Mouse (Mus musculus): Measurements from ENCODE around the gene Zfp503.

Gene Zfp503

DNA sequence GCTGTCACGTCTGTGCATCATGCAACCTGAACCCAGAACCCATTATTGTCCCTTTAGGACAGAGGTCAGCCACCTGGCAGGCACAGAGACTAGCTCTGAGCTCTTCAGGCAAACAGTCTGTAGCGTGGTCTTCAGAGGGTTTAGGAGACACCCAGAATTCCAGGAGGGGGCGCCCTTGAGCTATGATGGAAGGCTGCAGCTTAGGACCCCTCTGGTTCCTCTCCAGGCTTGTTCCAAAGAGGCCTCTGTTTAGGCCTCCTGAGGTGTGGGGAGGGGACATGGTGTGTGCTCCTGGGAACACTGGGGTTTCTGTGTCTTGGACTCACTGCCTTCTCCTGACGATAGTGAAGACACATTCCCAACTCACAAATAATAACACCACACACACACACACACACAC lies 20.4 kb downstream of the Zfp503 start:
- CTCF ChIA-PET = no interaction called here

DNA sequence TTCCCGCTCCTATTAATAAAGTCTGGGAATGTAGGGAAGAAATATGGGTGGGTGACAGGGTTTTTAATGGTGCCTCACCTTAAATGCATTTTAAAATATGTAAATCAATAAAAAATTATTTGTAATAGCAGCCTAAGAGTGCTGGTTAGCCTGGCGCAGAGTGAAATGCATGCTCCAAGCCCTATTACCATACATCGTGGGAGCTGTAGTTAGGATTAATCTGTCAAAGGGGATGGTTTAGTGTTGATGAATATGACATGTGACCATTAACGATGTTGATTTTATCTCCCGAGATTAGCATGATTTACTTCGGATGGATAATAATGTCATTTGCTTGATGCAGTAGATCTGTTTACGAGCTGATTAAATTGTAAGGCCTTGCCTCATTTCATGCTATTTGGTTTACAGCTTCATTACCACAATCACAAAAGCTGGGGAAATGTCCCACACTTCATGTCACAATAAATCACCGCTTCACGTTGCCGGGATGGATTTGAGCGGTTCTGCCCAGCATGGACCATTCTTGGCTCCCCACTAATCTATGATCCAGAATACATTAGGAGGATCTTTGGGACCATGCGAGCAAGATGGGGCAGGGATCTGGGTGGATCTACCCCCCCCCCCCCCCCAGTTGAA lies 21.9 kb downstream of the Zfp503 start:
- CTCF ChIA-PET = no interaction called here

DNA sequence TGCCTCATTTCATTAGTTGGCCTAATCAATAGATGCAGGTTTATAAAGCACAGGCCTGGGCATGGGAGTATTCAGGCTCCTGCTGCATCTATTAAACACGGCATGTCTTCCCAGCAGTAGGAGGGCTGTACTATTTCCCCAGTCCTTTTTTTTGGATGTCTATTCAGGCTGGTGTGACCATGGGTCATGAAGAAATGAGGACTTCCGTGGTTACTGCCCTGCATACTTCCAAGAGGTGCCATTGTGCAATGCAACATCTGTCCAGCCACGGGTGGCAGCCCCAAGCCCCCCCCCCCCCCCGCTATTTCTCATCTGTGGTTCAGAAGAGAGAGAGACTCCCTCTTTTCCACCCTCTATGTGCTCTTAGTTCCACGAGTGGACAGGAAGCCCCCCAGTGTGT lies 23.1 kb downstream of the Zfp503 start:
- CTCF ChIA-PET = no interaction called here

DNA sequence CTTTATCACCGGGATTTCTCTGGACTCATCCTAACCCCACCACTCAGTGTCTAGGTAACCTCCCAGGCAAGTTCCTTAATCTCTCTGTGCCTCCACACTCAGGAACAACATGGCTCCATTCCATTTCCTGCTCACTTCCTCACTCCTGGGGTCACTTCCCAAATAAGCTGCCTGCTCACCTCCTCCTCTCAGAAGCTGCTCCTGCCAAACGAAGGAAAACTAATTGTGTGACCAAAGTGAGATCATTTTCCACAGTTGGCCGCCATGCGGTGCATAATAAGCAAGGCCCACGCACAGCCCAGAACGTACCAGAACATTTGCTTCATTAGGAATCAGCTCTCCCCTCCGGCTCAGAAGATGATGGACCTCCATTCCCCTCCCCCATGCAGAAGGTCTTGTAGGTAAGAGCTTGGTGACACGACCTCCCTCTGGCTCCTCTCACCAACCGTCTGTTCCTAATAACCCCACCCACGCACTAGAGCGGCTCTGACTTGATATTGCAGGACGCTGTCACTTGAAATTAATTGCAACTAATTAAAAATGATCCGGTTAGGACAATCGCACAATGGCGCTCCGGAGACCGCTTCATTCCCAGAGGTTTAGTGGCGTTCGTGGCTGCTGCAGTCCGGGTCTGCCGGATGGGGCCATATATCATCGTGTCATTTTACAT lies 26.9 kb downstream of the Zfp503 start:
- CTCF ChIA-PET = no interaction called here

DNA sequence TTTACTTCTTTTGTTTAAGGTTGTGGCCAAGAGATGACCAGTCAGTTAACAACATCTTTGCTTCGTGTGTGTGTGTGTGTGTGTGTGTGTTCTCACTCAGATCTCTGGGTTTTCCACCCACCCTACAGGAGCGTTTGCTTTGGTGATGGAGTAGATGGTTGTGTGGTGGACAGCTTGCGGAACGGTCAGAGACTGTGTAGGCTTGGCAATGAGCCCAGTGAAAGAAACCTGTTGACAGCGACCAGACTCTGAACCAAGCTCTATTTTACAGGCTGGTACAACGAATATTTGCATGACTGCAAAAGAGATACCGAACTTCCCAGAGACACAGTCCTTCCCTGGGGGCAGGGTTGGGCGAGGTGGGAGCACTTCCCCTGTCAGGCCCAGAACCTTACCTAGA lies 30.2 kb downstream of the Zfp503 start:
- CTCF ChIA-PET = no interaction called here

DNA sequence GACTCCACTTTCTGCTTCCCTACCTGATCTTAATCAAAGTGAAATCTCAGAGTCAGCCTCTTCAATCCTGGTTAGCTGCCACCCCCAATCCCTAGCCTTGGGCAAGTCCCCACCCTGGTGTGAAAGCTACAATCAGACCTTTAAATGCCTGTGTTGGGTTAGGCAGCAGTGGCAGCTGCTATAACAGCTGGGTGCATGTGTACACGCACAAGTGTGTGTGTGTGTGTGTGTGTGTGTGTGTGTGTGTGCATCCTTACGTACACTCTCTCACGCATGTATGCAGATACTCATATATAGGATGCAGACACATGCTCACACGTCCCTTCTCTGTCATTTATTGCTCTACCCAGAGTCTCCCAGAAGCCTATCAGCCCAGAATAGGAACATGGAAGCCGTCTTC lies 30.8 kb downstream of the Zfp503 start:
- CTCF ChIA-PET = no interaction called here

GRCm38 (mm10) chr14:21952541-21952940 lies 36.9 kb downstream of the Zfp503 start:
- CTCF ChIA-PET = no interaction called here

- CTCF ChIA-PET = no interaction called here
Measured at GRCm38 (mm10) chr14:21951896-21952523, 37.4 kb downstream of the Zfp503 start.

DNA sequence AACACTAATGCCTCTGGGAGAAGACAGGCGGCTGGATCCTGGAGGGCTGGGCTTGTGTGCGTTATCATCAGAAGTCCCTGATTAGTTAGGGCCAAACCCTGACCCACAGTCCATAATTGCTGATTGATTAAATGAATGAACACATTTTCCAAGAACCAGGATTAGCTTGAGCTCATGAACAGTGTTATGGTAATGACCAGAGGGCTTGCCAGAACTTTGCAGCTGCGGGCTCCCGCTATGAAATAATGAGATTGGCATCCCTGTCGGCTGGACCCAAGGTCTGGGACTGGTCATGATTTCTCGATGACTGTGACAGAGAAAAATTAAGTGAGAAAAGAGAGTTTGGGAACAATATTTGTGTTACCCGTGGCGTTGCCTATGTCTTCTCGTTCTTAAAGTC lies 44.5 kb downstream of the Zfp503 start:
- CTCF ChIA-PET = no interaction called here

- CTCF ChIA-PET = interaction anchor here (0.6 kb wide), 1 partner anchor 41 kb away, joined by 4 read pairs; no protein-coding TSS in a partner anchor
Measured at GRCm38 (mm10) chr14:21941581-21941980, 47.8 kb downstream of the Zfp503 start.

GRCm38 (mm10) chr14:21937116-21937515 lies 52.3 kb downstream of the Zfp503 start:
- CTCF ChIA-PET = no interaction called here

GRCm38 (mm10) chr14:21936102-21936630 lies 53.2 kb downstream of the Zfp503 start:
- CTCF ChIA-PET = interaction anchor here (0.7 kb wide), 1 partner anchor 878 kb away, joined by 3 read pairs; no protein-coding TSS in a partner anchor

Measured in spleen, embryonic (tissue).